In genomic region chr11:120304350-120304694, GRCm38 (mm10) we compare ENCODE assay signal across 9 mouse cellular contexts. TPM values are rescaled to one million over a fixed set of nuclear protein-coding genes. Genes with fewer than 3 reads are reported as not detected.
DNase-seq lines count a peak whose midpoint lies in the region; ATAC-seq and TF ChIP-seq lines count a peak whose summit lies in the region.
"Had no signal": no experiment of that assay in that cellular context is flagged by ENCODE, and none has a peak within 500 bp of the region (broad histone marks: within the 10 kb centered on the region; RNA-seq: fewer than 3 reads in every experiment).

No protein-coding gene starts in this region.

- no peaks in the 10 kb centered on the region for H3K79me2 ChIP-seq in heart, adult 2 months (replicated peaks; ENCODE audit: control insufficient read depth, insufficient read depth, low read length)

- H3K36me3 ChIP-seq in heart, embryonic 15.5 days, result no peaks in the 10 kb centered on the region
- H3K36me3 ChIP-seq in heart, adult 2 months (ENCODE audit: control insufficient read depth, insufficient read depth, low read length), result no peaks in the 10 kb centered on the region
- H3K36me3 ChIP-seq in forebrain, embryonic 10.5 days (replicated peaks), result no peaks in the 10 kb centered on the region
- no peaks in the 10 kb centered on the region for H3K36me3 ChIP-seq in kidney, embryonic 15.5 days
- H3K36me3 ChIP-seq in midbrain, embryonic 15.5 days (replicated peaks), result no peaks in the 10 kb centered on the region

- TF ChIP-seq CTCF in heart, adult 2 months (IDR thresholded peaks at IDR 0.05), result no peak

- peak overlapping the region; percentile 59; the same call in 1 of the 2 replicates for H3K4me3 ChIP-seq in heart, embryonic 15.5 days
- no peak overlapping the region for H3K4me3 ChIP-seq in heart, adult 2 months
- H3K4me3 ChIP-seq in forebrain, embryonic 10.5 days, result peak overlapping the region; percentile 59
- H3K4me3 ChIP-seq in kidney, embryonic 15.5 days (replicated peaks), result 0 out of 2 replicates have a peak overlapping the region, but pooled peaks have one; percentile 53
- peak overlapping the region; percentile 52; the same call in 1 of the 2 replicates for H3K4me3 ChIP-seq in midbrain, embryonic 15.5 days

- H3K27me3 ChIP-seq in heart, embryonic 15.5 days, result no peaks in the 10 kb centered on the region
- H3K27me3 ChIP-seq in heart, adult 2 months (ENCODE audit: control insufficient read depth, insufficient read depth, low read length), result no peaks in the 10 kb centered on the region
- H3K27me3 ChIP-seq in forebrain, embryonic 10.5 days (ENCODE audit: poor library complexity, severe bottlenecking), result peaks cover 43% of the 10 kb centered on the region
- H3K27me3 ChIP-seq in kidney, embryonic 15.5 days, result 0 out of 2 replicates have a peak, but pooled peaks cover 6% of the 10 kb centered on the region
- H3K27me3 ChIP-seq in midbrain, embryonic 15.5 days (replicated peaks), result peaks cover 6% of the 10 kb centered on the region

- no peak for DNase-seq in heart, adult 2 months
- no peak for DNase-seq in forebrain, embryonic 10.5 days (ENCODE audit: extremely low spot score, low spot score)
- no peak for DNase-seq in spleen, adult 18-20 months
- DNase-seq in layer of hippocampus, adult 18-20 months (ENCODE audit: low spot score in 2 of 2), result no peak
- no peak for DNase-seq in urinary bladder, postnatal 25 days (ENCODE audit: low spot score)

- peak overlapping the region; percentile 85 for H3K27ac ChIP-seq in heart, embryonic 15.5 days
- H3K27ac ChIP-seq in heart, adult 2 months, result no peak overlapping the region
- H3K27ac ChIP-seq in forebrain, embryonic 10.5 days, result peak overlapping the region; percentile 95
- peak overlapping the region; percentile 91 for H3K27ac ChIP-seq in kidney, embryonic 15.5 days
- H3K27ac ChIP-seq in midbrain, embryonic 15.5 days, result peak overlapping the region; percentile 93

- no peaks in the 10 kb centered on the region for H3K9me3 ChIP-seq in heart, embryonic 15.5 days (replicated peaks)
- H3K9me3 ChIP-seq in forebrain, embryonic 10.5 days, result no peaks in the 10 kb centered on the region
- no peaks in the 10 kb centered on the region for H3K9me3 ChIP-seq in kidney, embryonic 15.5 days (replicated peaks)
- H3K9me3 ChIP-seq in midbrain, embryonic 15.5 days, result no peaks in the 10 kb centered on the region

- TF ChIP-seq POLR2A in heart, adult 2 months (IDR thresholded peaks at IDR 0.05; ENCODE audit: insufficient read depth, low read depth, low read length), result no peak

- H3K4me1 ChIP-seq in heart, embryonic 15.5 days (replicated peaks), result peaks cover 44% of the 10 kb centered on the region
- peaks cover 13% of the 10 kb centered on the region for H3K4me1 ChIP-seq in heart, adult 2 months (ENCODE audit: control insufficient read depth, insufficient read depth, low read length)
- peaks cover 64% of the 10 kb centered on the region for H3K4me1 ChIP-seq in forebrain, embryonic 10.5 days
- peaks cover 67% of the 10 kb centered on the region for H3K4me1 ChIP-seq in kidney, embryonic 15.5 days
- peaks cover 49% of the 10 kb centered on the region for H3K4me1 ChIP-seq in midbrain, embryonic 15.5 days

- ATAC-seq in heart, embryonic 15.5 days (replicated peaks; ENCODE audit: insufficient number of reproducible peaks, insufficient read depth, low FRiP score, low read depth), result no peak
- peak; percentile 1; the same call in 1 of the 2 replicates for ATAC-seq in kidney, embryonic 15.5 days (replicated peaks; ENCODE audit: low FRiP score)
- ATAC-seq in midbrain, embryonic 15.5 days (replicated peaks), result no peak

- no peak overlapping the region for H3K9ac ChIP-seq in heart, embryonic 15.5 days
- H3K9ac ChIP-seq in heart, adult 2 months (ENCODE audit: low read depth, low read length), result no peak overlapping the region
- H3K9ac ChIP-seq in kidney, embryonic 15.5 days, result peak overlapping the region; percentile 43; the same call in 1 of the 2 replicates
- peak overlapping the region; percentile 61; the same call in 1 of the 2 replicates for H3K9ac ChIP-seq in midbrain, embryonic 15.5 days

- intact Hi-C loops in heart, adult 2 months (cut with DNase I), result loop anchor here (2.0 kb wide), 1 partner anchor 120 kb away; no protein-coding TSS in a partner anchor

- peak overlapping the region; percentile 91 for H3K4me2 ChIP-seq in heart, embryonic 15.5 days
- peak overlapping the region; percentile 90 for H3K4me2 ChIP-seq in kidney, embryonic 15.5 days
- peak overlapping the region; percentile 72 for H3K4me2 ChIP-seq in midbrain, embryonic 15.5 days

- WGBS in heart, embryonic 15.5 days, result 38% methylated on average over 5 of the region's 5 CpGs
- 47% methylated on average over 5 of the region's 5 CpGs for WGBS in heart, adult 2 months
- WGBS in forebrain, embryonic 10.5 days, result 45% methylated on average over 5 of the region's 5 CpGs
- WGBS in kidney, embryonic 15.5 days, result 13% methylated on average over 5 of the region's 5 CpGs
- 33% methylated on average over 5 of the region's 5 CpGs for WGBS in midbrain, embryonic 15.5 days

- no peak for TF ChIP-seq EP300 in heart, adult 2 months (IDR thresholded peaks at IDR 0.05; ENCODE audit: insufficient read depth, low read depth, low read length)

RNA-seq across cellular contexts. Expression of gene Actg1, which starts 44.0 kb away (rescaled TPM):
- 921 and 1,308 TPM in 2 replicates for polyA plus RNA-seq in heart, embryonic 15.5 days (2015; fragmentation: Nextera tagmentation; extraction: Ambion mirVana)
- total RNA-seq in heart, adult 2 months (2021), result 100 to 1,000 TPM; 222 to 321 TPM
- polyA plus RNA-seq in heart, adult 2 months (2012; rRNA removed), result 510 and 694 TPM in 2 replicates
- 2,559 and 2,733 TPM in 2 replicates for polyA plus RNA-seq in forebrain, embryonic 10.5 days (2016; fragmentation: Nextera tagmentation; extraction: Ambion mirVana)
- 2,367 and 2,520 TPM in 2 replicates for polyA plus RNA-seq in kidney, embryonic 15.5 days (2015; fragmentation: Nextera tagmentation; extraction: Ambion mirVana)
- polyA plus RNA-seq in midbrain, embryonic 15.5 days (2015; fragmentation: Nextera tagmentation; extraction: Ambion mirVana), result 4,418 and 4,467 TPM in 2 replicates
- 1,000 to 10,000 TPM; 1,279 to 1,291 TPM for total RNA-seq in layer of hippocampus, adult 18-20 months (2021)

RNA-seq across cellular contexts. Expression of gene Fscn2, which starts 57.0 kb away (rescaled TPM):
- polyA plus RNA-seq in heart, embryonic 15.5 days (2015; fragmentation: Nextera tagmentation; extraction: Ambion mirVana), result 0.42 and 0.66 TPM in 2 replicates
- not detected for total RNA-seq in heart, adult 2 months (2021)
- 0.15 and 0.21 TPM in 2 replicates for polyA plus RNA-seq in heart, adult 2 months (2012; rRNA removed)
- 0.32 TPM in 1 of 2 replicates, not detected in the other for polyA plus RNA-seq in forebrain, embryonic 10.5 days (2016; fragmentation: Nextera tagmentation; extraction: Ambion mirVana)
- polyA plus RNA-seq in kidney, embryonic 15.5 days (2015; fragmentation: Nextera tagmentation; extraction: Ambion mirVana), result 1.1 and 1.2 TPM in 2 replicates
- 0.84 and 1.4 TPM in 2 replicates for polyA plus RNA-seq in midbrain, embryonic 15.5 days (2015; fragmentation: Nextera tagmentation; extraction: Ambion mirVana)
- under 1 TPM in 1 of 2 experiments, not detected in 1; 0.61 TPM for total RNA-seq in layer of hippocampus, adult 18-20 months (2021)
- polyA plus RNA-seq: small intestine, adult 2 months had no signal

Comparison
In these comparisons a context has a peak if more than half of its experiments do, and no peak if none do; other contexts are left out.
1. H3K9ac ChIP-seq: peak in kidney, embryonic 15.5 days (single experiment) and midbrain, embryonic 15.5 days (single experiment); none in heart, embryonic 15.5 days (single experiment) and heart, adult 2 months (single experiment).
2. Peak in every context shown above with its lines, with median percentiles within 50 percentile points of each other: H3K4me2 ChIP-seq.